Mouse (Mus musculus) testis, adult 2 months (tissue): ENCODE measurements at regions not wholly inside any gene's neighbourhood (a gene's known extent, or its start where the extent isn't known, plus 50 kb on each side); places are given as distances from the start of the nearest gene placed in this dataset.

Experiments
- CTCF ChIP-seq: fragments of 200-500 bp; IDR thresholded peaks from 2 replicates; pipeline ENCODE4 v1.5.1; 2012; ENCODE audit warnings: low read depth, mild to moderate bottlenecking, inconsistent platforms, low read length, moderate library complexity; ENCODE audit not compliant: control insufficient read depth, insufficient read depth, insufficient replicate concordance
- POLR2A ChIP-seq: fragments of 200-500 bp; IDR thresholded peaks from 2 replicates; pipeline ENCODE4 v1.6.1; 2012; ENCODE audit warnings: low read depth, mild to moderate bottlenecking, inconsistent platforms, low read length, moderate library complexity; ENCODE audit not compliant: control insufficient read depth

DNA sequence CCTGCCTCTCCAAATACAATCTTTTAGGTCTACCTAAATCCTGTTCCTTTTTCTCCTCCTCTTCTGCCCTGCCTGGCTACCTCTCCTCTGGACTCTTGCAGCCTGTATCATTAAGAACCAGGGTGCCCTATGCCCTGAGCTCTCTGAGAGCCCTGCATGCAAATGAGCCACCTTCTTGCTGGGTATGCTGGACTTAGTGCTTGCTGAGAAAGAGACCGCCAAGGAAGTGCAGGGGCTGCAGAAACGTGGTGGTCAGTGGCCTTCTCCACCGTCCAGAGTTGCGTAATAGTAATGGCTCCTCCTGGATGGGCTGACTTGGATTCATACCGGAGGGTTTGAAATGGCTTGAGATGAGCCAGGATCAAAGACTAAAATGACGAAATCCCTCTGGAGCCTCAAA, 86.9 kb upstream of the Dlx2 start:
- TF ChIP-seq CTCF (no peak), POLR2A (no peak)
